Mouse (Mus musculus): ENCODE results near the gene Shroom2. TPM values are rescaled to one million over a fixed set of nuclear protein-coding genes. Genes with fewer than 3 reads are reported as not detected.

Shroom2 gene
- 8.6 and 10.8 TPM in 2 replicates for total RNA-seq (2014; rRNA removed)
- polyA plus RNA-seq (2012; rRNA removed): 3.9 and 5.9 TPM in 2 replicates

DNA sequence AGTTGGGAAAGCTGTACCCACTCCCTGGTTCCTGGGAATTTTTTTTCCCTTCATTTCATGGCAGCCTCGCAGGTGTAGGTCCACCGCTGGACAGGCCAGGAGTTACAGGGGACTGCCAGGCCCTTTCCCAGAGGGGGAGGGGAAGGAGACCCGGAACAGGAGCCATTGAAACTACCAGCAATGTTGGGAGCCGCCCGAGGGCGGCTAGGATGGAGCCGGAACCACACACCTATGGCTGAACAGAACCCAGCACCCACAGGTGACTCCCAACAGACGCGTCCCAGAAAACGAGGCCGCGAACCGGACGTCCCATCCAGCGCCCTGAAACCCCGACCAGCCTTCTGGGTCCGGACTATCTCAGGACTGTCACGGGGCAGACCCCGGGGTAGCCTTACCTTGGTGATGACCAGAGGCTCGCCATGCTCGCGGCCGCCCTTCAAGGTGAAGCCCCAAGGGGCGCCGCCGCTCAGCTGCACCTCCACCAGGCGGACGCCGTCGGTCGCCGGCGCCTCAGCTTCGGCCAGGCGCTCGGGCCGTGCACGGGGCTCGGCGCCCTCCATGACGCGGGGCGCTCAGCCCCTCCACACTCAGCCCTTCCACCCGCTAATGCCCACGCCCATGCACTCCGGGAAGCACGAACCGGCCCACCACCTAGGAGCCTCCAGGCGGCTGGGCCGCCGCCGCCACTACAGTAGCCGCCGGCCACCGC is at the start of gene Shroom2:
Shroom2 (minus strand) TSS at position 575 of the 709 bp plus-strand sequence.
- peaks cover 3% of the 10 kb centered on the region; the same call in 1 of the 2 replicates for H3K79me2 ChIP-seq (ENCODE audit: control insufficient read depth, insufficient read depth, low read length)
- no peak for TF ChIP-seq CTCF (IDR thresholded peaks at IDR 0.05; ENCODE audit: low read depth, low read length)
- TF ChIP-seq POLR2A (IDR thresholded peaks at IDR 0.05; ENCODE audit: extremely low read depth, insufficient read depth, low read length): no peak
- DNase-seq (ENCODE audit: extremely low read depth, low read depth, low spot score): no peak
- H3K4me1 ChIP-seq (ENCODE audit: control insufficient read depth, insufficient read depth, low read length): peaks cover 9% of the 10 kb centered on the region; the same call in 1 of the 2 replicates
- no peaks in the 10 kb centered on the region for H3K27me3 ChIP-seq (ENCODE audit: control insufficient read depth, insufficient read depth, low read length)
- peak within 1 kb of the TSS; percentile 65 for H3K4me3 ChIP-seq (ENCODE audit: insufficient read depth, low read depth, low read length)
- under 1% methylated on average over 53 of the region's 55 CpGs for WGBS
- H3K9ac ChIP-seq (ENCODE audit: low read depth, low read length): peak within 1 kb of the TSS; percentile 94
- no peaks in the 10 kb centered on the region for H3K36me3 ChIP-seq (ENCODE audit: control insufficient read depth, insufficient read depth, low read length)
- peak within 1 kb of the TSS; percentile 87 for H3K27ac ChIP-seq (replicated peaks; ENCODE audit: insufficient read depth, low read depth, low read length)

GRCm38 (mm10) chrX:152818996-152819395 is 49.7 kb upstream of the Shroom2 start:
- no peaks in the 10 kb centered on the region for H3K27me3 ChIP-seq (ENCODE audit: control insufficient read depth, insufficient read depth, low read length)
- H3K36me3 ChIP-seq (ENCODE audit: control insufficient read depth, insufficient read depth, low read length): no peaks in the 10 kb centered on the region
- H3K4me3 ChIP-seq (ENCODE audit: insufficient read depth, low read depth, low read length): no peak overlapping the region
- H3K4me1 ChIP-seq (ENCODE audit: control insufficient read depth, insufficient read depth, low read length): no peaks in the 10 kb centered on the region
- no peak for TF ChIP-seq POLR2A (IDR thresholded peaks at IDR 0.05; ENCODE audit: extremely low read depth, insufficient read depth, low read length)
- peak; percentile 40 for TF ChIP-seq CTCF (IDR thresholded peaks at IDR 0.05; ENCODE audit: low read depth, low read length)
- H3K9ac ChIP-seq (ENCODE audit: low read depth, low read length): no peak overlapping the region
- no peak overlapping the region for H3K27ac ChIP-seq (replicated peaks; ENCODE audit: insufficient read depth, low read depth, low read length)
- peak; percentile 55 for DNase-seq (ENCODE audit: extremely low read depth, low read depth, low spot score)
- no peaks in the 10 kb centered on the region for H3K79me2 ChIP-seq (ENCODE audit: control insufficient read depth, insufficient read depth, low read length)

GRCm38 (mm10) chrX:152813339-152813738 is 44.1 kb upstream of the Shroom2 start:
- no peak overlapping the region for H3K9ac ChIP-seq (ENCODE audit: low read depth, low read length)
- DNase-seq (ENCODE audit: extremely low read depth, low read depth, low spot score): no peak
- no peaks in the 10 kb centered on the region for H3K4me1 ChIP-seq (ENCODE audit: control insufficient read depth, insufficient read depth, low read length)
- H3K4me3 ChIP-seq (ENCODE audit: insufficient read depth, low read depth, low read length): no peak overlapping the region
- H3K36me3 ChIP-seq (ENCODE audit: control insufficient read depth, insufficient read depth, low read length): no peaks in the 10 kb centered on the region
- H3K79me2 ChIP-seq (ENCODE audit: control insufficient read depth, insufficient read depth, low read length): no peaks in the 10 kb centered on the region
- 62% methylated on average over 3 of the region's 3 CpGs for WGBS
- TF ChIP-seq CTCF (IDR thresholded peaks at IDR 0.05; ENCODE audit: low read depth, low read length) (no peak), POLR2A (IDR thresholded peaks at IDR 0.05; ENCODE audit: extremely low read depth, insufficient read depth, low read length) (no peak)
- no peak overlapping the region for H3K27ac ChIP-seq (replicated peaks; ENCODE audit: insufficient read depth, low read depth, low read length)
- no peaks in the 10 kb centered on the region for H3K27me3 ChIP-seq (ENCODE audit: control insufficient read depth, insufficient read depth, low read length)

DNA sequence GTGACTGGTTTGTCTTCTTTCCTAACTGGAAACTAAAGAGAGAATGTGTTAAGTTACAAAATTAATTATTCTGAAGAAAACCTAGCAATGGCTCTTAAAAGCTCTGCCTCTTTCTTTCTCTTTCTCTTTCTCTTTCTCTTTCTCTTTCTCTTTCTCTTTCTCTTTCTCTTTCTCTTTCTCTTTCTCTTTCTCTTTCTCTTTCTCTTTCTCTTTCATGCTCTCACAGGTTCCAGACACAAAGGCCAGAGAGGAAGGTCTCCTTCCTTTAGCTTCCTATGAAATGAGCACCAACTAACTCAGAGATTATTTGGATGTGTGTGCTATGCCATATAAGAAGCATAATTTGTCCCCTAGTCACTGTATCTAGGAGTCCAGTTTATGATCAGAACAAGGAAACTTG is 36.1 kb upstream of the Shroom2 start:
- TF ChIP-seq POLR2A (IDR thresholded peaks at IDR 0.05; ENCODE audit: extremely low read depth, insufficient read depth, low read length) (no peak), CTCF (IDR thresholded peaks at IDR 0.05; ENCODE audit: low read depth, low read length) (no peak)
- Histone ChIP-seq H3K4me1 (ENCODE audit: control insufficient read depth, insufficient read depth, low read length) (no peaks in the 10 kb centered on the region), H3K4me3 (ENCODE audit: insufficient read depth, low read depth, low read length) (no peak overlapping the region), H3K27me3 (ENCODE audit: control insufficient read depth, insufficient read depth, low read length) (no peaks in the 10 kb centered on the region), H3K36me3 (ENCODE audit: control insufficient read depth, insufficient read depth, low read length) (no peaks in the 10 kb centered on the region), H3K9ac (ENCODE audit: low read depth, low read length) (no peak overlapping the region), H3K27ac (replicated peaks; ENCODE audit: insufficient read depth, low read depth, low read length) (no peak overlapping the region), H3K79me2 (ENCODE audit: control insufficient read depth, insufficient read depth, low read length) (no peaks in the 10 kb centered on the region)
- no peak for DNase-seq (ENCODE audit: extremely low read depth, low read depth, low spot score)

GRCm38 (mm10) chrX:152788611-152789010 is 19.3 kb upstream of the Shroom2 start:
- Histone ChIP-seq H3K36me3 (ENCODE audit: control insufficient read depth, insufficient read depth, low read length) (no peaks in the 10 kb centered on the region), H3K9ac (ENCODE audit: low read depth, low read length) (no peak overlapping the region), H3K4me3 (ENCODE audit: insufficient read depth, low read depth, low read length) (no peak overlapping the region), H3K27ac (replicated peaks; ENCODE audit: insufficient read depth, low read depth, low read length) (no peak overlapping the region; the same call in 1 of the 2 replicates), H3K4me1 (ENCODE audit: control insufficient read depth, insufficient read depth, low read length) (no peaks in the 10 kb centered on the region), H3K27me3 (ENCODE audit: control insufficient read depth, insufficient read depth, low read length) (no peaks in the 10 kb centered on the region), H3K79me2 (ENCODE audit: control insufficient read depth, insufficient read depth, low read length) (no peaks in the 10 kb centered on the region)
- WGBS: 75% methylated on average over 2 of the region's 2 CpGs
- TF ChIP-seq POLR2A (IDR thresholded peaks at IDR 0.05; ENCODE audit: extremely low read depth, insufficient read depth, low read length) (no peak), CTCF (IDR thresholded peaks at IDR 0.05; ENCODE audit: low read depth, low read length) (no peak)
- no peak for DNase-seq (ENCODE audit: extremely low read depth, low read depth, low spot score)

DNA sequence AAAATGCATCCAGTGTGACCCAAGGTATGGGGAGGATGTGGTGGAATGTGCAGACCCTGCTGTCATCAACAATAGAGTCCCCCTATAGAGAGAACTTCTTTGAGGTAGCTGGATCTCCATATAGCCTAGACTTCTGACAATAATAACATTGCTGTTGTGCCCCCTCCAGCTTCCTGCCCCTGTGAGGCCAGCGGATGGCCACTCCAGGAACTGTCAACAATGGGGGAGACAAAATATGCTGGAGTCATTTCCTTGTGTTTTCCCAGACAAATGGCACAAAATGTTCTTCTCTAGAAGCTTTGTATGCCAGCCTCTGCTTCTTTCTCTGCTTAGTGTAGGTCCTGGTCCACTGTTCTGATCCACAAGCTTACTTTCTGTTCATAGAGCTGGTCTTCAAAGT is 18.9 kb upstream of the Shroom2 start:
- no peak for DNase-seq (ENCODE audit: extremely low read depth, low read depth, low spot score)
- no peaks in the 10 kb centered on the region for H3K79me2 ChIP-seq (ENCODE audit: control insufficient read depth, insufficient read depth, low read length)
- no peak overlapping the region for H3K9ac ChIP-seq (ENCODE audit: low read depth, low read length)
- H3K36me3 ChIP-seq (ENCODE audit: control insufficient read depth, insufficient read depth, low read length): no peaks in the 10 kb centered on the region
- H3K27me3 ChIP-seq (ENCODE audit: control insufficient read depth, insufficient read depth, low read length): no peaks in the 10 kb centered on the region
- no peak overlapping the region for H3K4me3 ChIP-seq (ENCODE audit: insufficient read depth, low read depth, low read length)
- no peaks in the 10 kb centered on the region for H3K4me1 ChIP-seq (ENCODE audit: control insufficient read depth, insufficient read depth, low read length)
- no peak overlapping the region; the same call in 1 of the 2 replicates for H3K27ac ChIP-seq (replicated peaks; ENCODE audit: insufficient read depth, low read depth, low read length)
- TF ChIP-seq POLR2A (IDR thresholded peaks at IDR 0.05; ENCODE audit: extremely low read depth, insufficient read depth, low read length) (no peak), CTCF (IDR thresholded peaks at IDR 0.05; ENCODE audit: low read depth, low read length) (no peak)
- WGBS: 80% methylated on average over 1 of the region's 1 CpGs
